Mouse (Mus musculus): Measurements from ENCODE around the gene Aloxe3. TPM values are rescaled to one million over a fixed set of nuclear protein-coding genes. Genes with fewer than 3 reads are reported as not detected.
A peak's percentile ranks its signal among the peaks of the same experiment; 100 is the strongest.

Aloxe3 gene
- polyA plus RNA-seq, 1 experiment from 2014 or later = 20.2 TPM

- peak; percentile 71 for DNase-seq (ENCODE audit: low spot score)
- peak overlapping the region; percentile 100 for H3K27ac ChIP-seq (replicated peaks)
- H3K9ac ChIP-seq (ENCODE audit: low read length) = peak overlapping the region; percentile 99
- peaks cover 8% of the 10 kb centered on the region for H3K4me1 ChIP-seq (replicated peaks; ENCODE audit: control insufficient read depth, insufficient read depth)
- H3K9me3 ChIP-seq (ENCODE audit: control insufficient read depth, low read length) = no peaks in the 10 kb centered on the region
- H3K4me2 ChIP-seq (replicated peaks; ENCODE audit: low read depth) = peak overlapping the region; percentile 70
- H3K4me3 ChIP-seq (ENCODE audit: low read depth, low read length) = peak overlapping the region; percentile 91
- H3K36me3 ChIP-seq (ENCODE audit: control insufficient read depth, insufficient read depth, low read length) = peaks cover 6% of the 10 kb centered on the region
- TF ChIP-seq CTCF (IDR thresholded peaks at IDR 0.05; ENCODE audit: low read depth) (no peak), EP300 (optimal IDR thresholded peaks at IDR 0.05) (no peak)
- ATAC-seq (ENCODE audit: low FRiP score, low TSS enrichment) = no peak
- WGBS = under 1% methylated on average over 27 of the region's 27 CpGs
- no peaks in the 10 kb centered on the region for H3K27me3 ChIP-seq (ENCODE audit: control insufficient read depth, insufficient read depth, low read length)
Measured at GRCm38 (mm10) chr11:69095511-69096231, 30.0 kb upstream of the Aloxe3 start.

DNA sequence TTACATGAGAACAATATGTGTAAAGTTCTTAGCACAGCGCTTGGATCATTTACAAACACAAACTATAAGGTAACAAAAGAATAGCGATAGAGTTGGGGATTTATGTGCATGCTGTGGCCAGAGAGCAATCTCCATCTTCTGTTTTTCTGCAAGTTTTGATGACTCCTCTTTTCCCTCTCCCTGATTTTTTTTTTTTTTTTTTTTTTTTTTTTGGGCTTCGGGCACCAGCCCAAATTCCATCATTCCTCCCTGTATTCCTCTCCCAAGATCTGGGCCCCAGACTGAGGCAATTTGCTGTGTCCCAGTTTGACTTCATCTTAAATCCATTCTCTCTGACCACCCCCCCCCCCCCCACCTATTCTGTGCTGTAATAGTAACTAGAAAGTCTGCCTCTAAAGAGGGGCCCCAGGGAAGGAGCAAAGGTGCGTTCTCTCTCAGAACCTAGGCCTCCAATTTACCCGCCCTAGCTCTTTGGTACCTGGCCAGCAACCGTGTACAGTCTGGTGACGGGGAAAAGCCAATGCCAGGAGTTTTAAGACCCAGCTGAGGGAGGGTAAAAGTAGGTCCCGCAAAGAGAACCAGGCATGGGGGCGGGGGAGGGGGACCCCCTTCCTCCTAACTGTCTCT lies 29.2 kb upstream of the Aloxe3 start:
- no peaks in the 10 kb centered on the region for H3K27me3 ChIP-seq (ENCODE audit: control insufficient read depth, insufficient read depth, low read length)
- 3% methylated on average over 9 of the region's 9 CpGs for WGBS
- no peak for TF ChIP-seq EP300 (optimal IDR thresholded peaks at IDR 0.05)
- no peak for TF ChIP-seq CTCF (IDR thresholded peaks at IDR 0.05; ENCODE audit: low read depth)
- H3K4me2 ChIP-seq (replicated peaks; ENCODE audit: low read depth) = peak overlapping the region; percentile 70
- H3K9ac ChIP-seq (ENCODE audit: low read length) = peak overlapping the region; percentile 99
- H3K4me1 ChIP-seq (replicated peaks; ENCODE audit: control insufficient read depth, insufficient read depth) = peaks cover 8% of the 10 kb centered on the region
- DNase-seq (ENCODE audit: low spot score) (no peak), ATAC-seq (ENCODE audit: low FRiP score, low TSS enrichment) (no peak; the same call in 1 of the 2 replicates)
- peak overlapping the region; percentile 91 for H3K4me3 ChIP-seq (ENCODE audit: low read depth, low read length)
- no peaks in the 10 kb centered on the region for H3K9me3 ChIP-seq (ENCODE audit: control insufficient read depth, low read length)
- peak overlapping the region; percentile 100 for H3K27ac ChIP-seq (replicated peaks)
- H3K36me3 ChIP-seq (ENCODE audit: control insufficient read depth, insufficient read depth, low read length) = peaks cover 14% of the 10 kb centered on the region

DNA sequence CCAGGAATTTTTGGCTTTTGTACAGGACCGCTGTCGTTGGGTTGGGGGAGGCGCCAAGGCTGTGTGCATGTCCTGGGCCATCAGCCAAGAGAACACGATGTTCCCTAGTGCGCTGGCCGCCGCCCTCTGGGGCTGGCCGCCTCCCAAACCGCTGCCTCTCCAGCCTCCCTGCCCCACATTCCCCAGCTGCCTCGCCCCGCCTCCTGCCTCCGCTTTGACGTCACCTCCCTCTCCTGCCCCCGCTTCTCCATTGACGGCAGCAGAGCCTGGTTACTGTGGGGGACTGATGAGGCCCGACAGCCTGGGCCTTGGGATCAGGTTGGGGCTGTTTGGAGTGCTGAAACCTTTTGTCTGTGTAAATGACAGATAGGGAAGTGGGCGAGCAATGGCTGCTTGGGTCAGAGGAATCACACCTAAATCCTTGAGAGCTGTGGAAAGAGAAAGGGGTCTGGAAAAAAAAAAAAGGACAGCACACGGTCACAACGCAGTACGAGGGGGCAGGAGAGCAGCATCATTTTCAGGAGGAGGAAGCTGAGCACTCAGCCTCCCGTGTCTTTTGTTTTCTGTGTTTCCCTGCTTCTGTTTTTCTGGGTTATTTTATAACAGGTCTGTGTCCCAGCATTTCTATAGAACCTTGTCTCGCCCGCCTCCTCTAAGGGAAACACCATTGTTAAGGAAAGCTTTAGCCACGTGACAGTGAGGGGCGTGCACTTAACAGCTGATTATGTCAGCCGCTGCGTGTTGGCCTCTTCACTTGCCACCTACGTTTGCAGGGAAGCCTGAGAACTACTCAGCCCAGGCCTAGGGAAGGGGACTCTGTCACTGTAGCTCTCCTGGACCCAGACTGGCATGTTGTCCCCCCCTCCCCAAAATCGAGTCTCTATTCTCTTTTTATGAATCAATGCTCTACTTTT lies 28.5 kb upstream of the Aloxe3 start:
- Histone ChIP-seq H3K4me2 (replicated peaks; ENCODE audit: low read depth) (peak overlapping the region; percentile 70), H3K9ac (ENCODE audit: low read length) (peak overlapping the region; percentile 99), H3K27me3 (ENCODE audit: control insufficient read depth, insufficient read depth, low read length) (no peaks in the 10 kb centered on the region), H3K36me3 (ENCODE audit: control insufficient read depth, insufficient read depth, low read length) (peaks cover 22% of the 10 kb centered on the region), H3K4me1 (replicated peaks; ENCODE audit: control insufficient read depth, insufficient read depth) (peaks cover 8% of the 10 kb centered on the region), H3K9me3 (ENCODE audit: control insufficient read depth, low read length) (no peaks in the 10 kb centered on the region), H3K4me3 (ENCODE audit: low read depth, low read length) (peak overlapping the region; percentile 91), H3K27ac (replicated peaks) (peak overlapping the region; percentile 100)
- no peak for TF ChIP-seq CTCF (IDR thresholded peaks at IDR 0.05; ENCODE audit: low read depth)
- peak; percentile 99 for TF ChIP-seq EP300 (optimal IDR thresholded peaks at IDR 0.05)
- under 1% methylated on average over 29 of the region's 29 CpGs for WGBS
- DNase-seq (ENCODE audit: low spot score) (peak; percentile 99), ATAC-seq (ENCODE audit: low FRiP score, low TSS enrichment) (peak; percentile 67)

- Histone ChIP-seq H3K9me3 (ENCODE audit: control insufficient read depth, low read length) (no peaks in the 10 kb centered on the region), H3K36me3 (ENCODE audit: control insufficient read depth, insufficient read depth, low read length) (peaks cover 31% of the 10 kb centered on the region), H3K27ac (replicated peaks) (peak overlapping the region; percentile 100), H3K9ac (ENCODE audit: low read length) (peak overlapping the region; percentile 78), H3K4me3 (ENCODE audit: low read depth, low read length) (peak overlapping the region; percentile 91), H3K4me1 (replicated peaks; ENCODE audit: control insufficient read depth, insufficient read depth) (peaks cover 8% of the 10 kb centered on the region), H3K4me2 (replicated peaks; ENCODE audit: low read depth) (peak overlapping the region; percentile 70), H3K27me3 (ENCODE audit: control insufficient read depth, insufficient read depth, low read length) (no peaks in the 10 kb centered on the region)
- ATAC-seq (ENCODE audit: low FRiP score, low TSS enrichment) (no peak), DNase-seq (ENCODE audit: low spot score) (no peak)
- 27% methylated on average over 8 of the region's 8 CpGs for WGBS
- TF ChIP-seq EP300 (optimal IDR thresholded peaks at IDR 0.05) (no peak), CTCF (IDR thresholded peaks at IDR 0.05; ENCODE audit: low read depth) (no peak)
Measured at GRCm38 (mm10) chr11:69098039-69098761, 27.5 kb upstream of the Aloxe3 start.

GRCm38 (mm10) chr11:69098762-69099091 lies 27.0 kb upstream of the Aloxe3 start:
- Histone ChIP-seq H3K4me3 (ENCODE audit: low read depth, low read length) (peak overlapping the region; percentile 91), H3K9me3 (ENCODE audit: control insufficient read depth, low read length) (no peaks in the 10 kb centered on the region), H3K4me1 (replicated peaks; ENCODE audit: control insufficient read depth, insufficient read depth) (peaks cover 8% of the 10 kb centered on the region), H3K27me3 (ENCODE audit: control insufficient read depth, insufficient read depth, low read length) (no peaks in the 10 kb centered on the region), H3K9ac (ENCODE audit: low read length) (peak overlapping the region; percentile 78), H3K4me2 (replicated peaks; ENCODE audit: low read depth) (peak overlapping the region; percentile 70), H3K27ac (replicated peaks) (peak overlapping the region; percentile 100), H3K36me3 (ENCODE audit: control insufficient read depth, insufficient read depth, low read length) (peaks cover 36% of the 10 kb centered on the region)
- TF ChIP-seq EP300 (optimal IDR thresholded peaks at IDR 0.05) (no peak), CTCF (IDR thresholded peaks at IDR 0.05; ENCODE audit: low read depth) (peak; percentile 22; the same call in 1 of the 2 replicates)
- DNase-seq (ENCODE audit: low spot score) (peak; percentile 98), ATAC-seq (ENCODE audit: low FRiP score, low TSS enrichment) (peak; percentile 46)
- WGBS = under 1% methylated on average over 19 of the region's 19 CpGs
